Mouse (Mus musculus) cerebellum, adult 2 months (tissue): ENCODE data around the gene Dgkb.

ENCODE experiments used
- CTCF ChIP-seq: fragments of 200-500 bp; IDR thresholded peaks from 2 replicates; pipeline ENCODE4 v1.5.1; 2011; ENCODE audit warnings: low read depth, mild to moderate bottlenecking, control low read depth, low read length, moderate library complexity, borderline replicate concordance; ENCODE audit not compliant: insufficient read depth
- POLR2A ChIP-seq: fragments of 200-500 bp; IDR thresholded peaks from 2 replicates; pipeline ENCODE4 v1.6.1; 2011; ENCODE audit warnings: low read length, control low read depth, borderline replicate concordance; ENCODE audit not compliant: insufficient read depth

- TF ChIP-seq CTCF = no peak
- no peak for TF ChIP-seq POLR2A
Observed at GRCm38 (mm10) chr12:38451677-38452076, 634.2 kb downstream of the Dgkb start.
